Mouse (Mus musculus) embryonic facial prominence, embryonic 13.5 days (tissue): ENCODE data around the gene Faiml. TPM values are rescaled to one million over a fixed set of nuclear protein-coding genes. Genes with fewer than 3 reads are reported as not detected.
A peak's percentile ranks its signal among the peaks of the same experiment; 100 is the strongest.

Experiments
- ATAC-seq: fragments of 200-750 bp; cut with Nextera tagmentation; 2 replicates; pipeline ENCODE4 v1.8.0; 2017; ENCODE audit warnings: low read depth; ENCODE audit not compliant: insufficient number of reproducible peaks, insufficient read depth, low FRiP score, low TSS enrichment
- H3K27ac ChIP-seq: fragments of 300-500 bp; sonication (generic); 2 replicates; pipeline ENCODE4 v1.5.1; 2015; ENCODE audit warnings: moderate library complexity, mild to moderate bottlenecking, inconsistent platforms
- H3K27me3 ChIP-seq: fragments of 300-500 bp; sonication (generic); 2 replicates; pipeline ENCODE4 v1.6.1; 2015; ENCODE audit warnings: mild to moderate bottlenecking, inconsistent platforms
- H3K36me3 ChIP-seq: fragments of 300-500 bp; sonication (generic); 2 replicates; pipeline ENCODE4 v1.6.1; 2015; ENCODE audit warnings: mild to moderate bottlenecking, inconsistent platforms
- H3K4me1 ChIP-seq: fragments of 300-500 bp; sonication (generic); 2 replicates; pipeline ENCODE4 v1.6.1; 2015; ENCODE audit warnings: inconsistent platforms
- H3K4me2 ChIP-seq: fragments of 300-500 bp; sonication (generic); 2 replicates; pipeline ENCODE4 v1.6.1; 2015; ENCODE audit warnings: moderate library complexity, mild to moderate bottlenecking, inconsistent platforms
- H3K4me3 ChIP-seq: fragments of 300-500 bp; sonication (generic); 2 replicates; pipeline ENCODE4 v1.5.1; 2015; ENCODE audit warnings: mild to moderate bottlenecking, inconsistent platforms
- H3K9ac ChIP-seq: fragments of 300-500 bp; sonication (generic); 2 replicates; pipeline ENCODE4 v1.6.1; 2015; ENCODE audit warnings: mild to moderate bottlenecking, inconsistent platforms
- H3K9me3 ChIP-seq: fragments of 300-500 bp; sonication (generic); 2 replicates; pipeline ENCODE4 v1.6.1; 2016; ENCODE audit warnings: inconsistent platforms
- WGBS: fragments of 180-500 bp; shearing (Covaris S2); methylation state at CpG from one replicate; pipeline ENCODE4 v1.1.7; 2015; ENCODE audit warnings: mixed read lengths; 5-methylcytosine and 5-hydroxymethylcytosine counted together
- polyA plus RNA-seq: library from polyadenylated mRNA; unstranded; fragments of >200 nt; fragmentation: Nextera tagmentation; extraction: Ambion mirVana; gene quantifications from 2 replicates; pipeline ENCODE4 v1.2.1, GENCODE M21; 2015

The Faiml gene
- polyA plus RNA-seq, 1 experiment from 2014 or later, result not detected

DNA sequence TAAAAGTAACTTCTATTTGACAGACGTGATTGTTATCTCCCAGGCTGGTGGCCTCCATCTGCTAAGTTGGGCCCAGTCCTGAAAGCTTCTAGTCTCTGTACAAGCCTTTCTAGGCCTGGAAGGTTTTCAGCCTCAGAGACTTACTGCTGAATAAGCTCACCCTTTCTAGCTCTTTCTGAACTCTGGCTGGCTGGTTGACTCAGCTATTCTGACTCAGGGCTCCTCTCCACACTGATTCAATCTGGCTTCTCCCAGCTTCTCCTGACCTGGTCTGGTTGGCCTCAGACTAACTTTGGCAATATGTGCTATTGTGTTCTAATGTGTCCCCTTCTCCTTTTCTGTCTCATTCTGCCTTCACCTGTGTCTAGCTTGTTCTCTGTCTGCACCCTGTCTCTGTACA is 2.2 kb upstream of the Faiml start:
- WGBS, result 58% methylated on average over 1 of the region's 1 CpGs
- H3K27me3 ChIP-seq, result no peaks in the 10 kb centered on the region
- no peak overlapping the region for H3K9ac ChIP-seq

GRCm38 (mm10) chr9:99238276-99238675 is 1.2 kb upstream of the Faiml start:
- H3K4me1 ChIP-seq, result peaks cover 5% of the 10 kb centered on the region
- H3K9ac ChIP-seq, result no peak overlapping the region
- H3K4me2 ChIP-seq, result no peak overlapping the region
- H3K9me3 ChIP-seq, result no peaks in the 10 kb centered on the region
- no peaks in the 10 kb centered on the region for H3K36me3 ChIP-seq
- no peak overlapping the region for H3K4me3 ChIP-seq
- H3K27ac ChIP-seq, result no peak overlapping the region
- no peaks in the 10 kb centered on the region for H3K27me3 ChIP-seq
- 82% methylated on average over 10 of the region's 10 CpGs for WGBS
- no peak for ATAC-seq

More for the DNA sequence above, 2.2 kb upstream of the Faiml start:
- H3K4me2 ChIP-seq, result no peak overlapping the region
- H3K4me1 ChIP-seq, result peaks cover 5% of the 10 kb centered on the region
- H3K36me3 ChIP-seq, result no peaks in the 10 kb centered on the region
- ATAC-seq, result no peak
- no peaks in the 10 kb centered on the region for H3K9me3 ChIP-seq
- no peak overlapping the region for H3K4me3 ChIP-seq
- H3K27ac ChIP-seq, result no peak overlapping the region

DNA sequence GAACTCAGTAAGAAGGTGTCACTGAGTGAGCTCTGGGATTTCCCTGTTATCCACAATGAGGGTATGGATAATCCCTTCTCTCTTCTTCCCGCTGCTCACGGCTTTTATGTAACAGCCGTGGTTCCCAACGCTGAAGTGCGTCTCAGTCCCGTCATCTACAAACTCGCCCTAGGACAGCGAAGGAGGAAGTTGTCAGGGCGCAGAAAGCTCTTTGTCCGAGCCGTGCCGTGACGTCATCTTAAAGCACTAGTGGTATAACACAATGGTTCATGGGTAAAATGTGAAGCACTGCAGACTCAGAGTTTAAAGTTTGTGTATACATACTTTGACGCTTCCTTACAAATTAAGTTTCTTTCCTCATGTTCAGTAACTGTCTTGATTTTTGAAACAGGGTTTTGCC is 7.6 kb downstream of the Faiml start:
- Histone ChIP-seq H3K27me3 (no peaks in the 10 kb centered on the region), H3K36me3 (no peaks in the 10 kb centered on the region), H3K4me3 (no peak overlapping the region), H3K27ac (no peak overlapping the region), H3K9me3 (no peaks in the 10 kb centered on the region), H3K4me2 (no peak overlapping the region), H3K4me1 (no peaks in the 10 kb centered on the region), H3K9ac (no peak overlapping the region)
- 89% methylated on average over 14 of the region's 14 CpGs for WGBS
- ATAC-seq, result no peak

- Histone ChIP-seq H3K36me3 (no peaks in the 10 kb centered on the region), H3K9me3 (no peaks in the 10 kb centered on the region), H3K27me3 (no peaks in the 10 kb centered on the region), H3K27ac (no peak overlapping the region), H3K9ac (no peak overlapping the region), H3K4me3 (no peak overlapping the region), H3K4me1 (no peaks in the 10 kb centered on the region), H3K4me2 (no peak overlapping the region)
- 58% methylated on average over 3 of the region's 3 CpGs for WGBS
- ATAC-seq, result no peak
Observed at GRCm38 (mm10) chr9:99224583-99224982, 12.5 kb downstream of the Faiml start.

GRCm38 (mm10) chr9:99221636-99222035 is 15.4 kb downstream of the Faiml start:
- H3K9ac ChIP-seq, result no peak overlapping the region
- no peaks in the 10 kb centered on the region for H3K4me1 ChIP-seq
- no peaks in the 10 kb centered on the region for H3K9me3 ChIP-seq
- whole genome bisulfite sequencing, result 82% methylated on average over 4 of the region's 4 CpGs
- H3K36me3 ChIP-seq, result no peaks in the 10 kb centered on the region
- H3K4me3 ChIP-seq, result no peak overlapping the region
- H3K27me3 ChIP-seq, result no peaks in the 10 kb centered on the region
- H3K4me2 ChIP-seq, result no peak overlapping the region
- H3K27ac ChIP-seq, result no peak overlapping the region
- ATAC-seq, result no peak

DNA sequence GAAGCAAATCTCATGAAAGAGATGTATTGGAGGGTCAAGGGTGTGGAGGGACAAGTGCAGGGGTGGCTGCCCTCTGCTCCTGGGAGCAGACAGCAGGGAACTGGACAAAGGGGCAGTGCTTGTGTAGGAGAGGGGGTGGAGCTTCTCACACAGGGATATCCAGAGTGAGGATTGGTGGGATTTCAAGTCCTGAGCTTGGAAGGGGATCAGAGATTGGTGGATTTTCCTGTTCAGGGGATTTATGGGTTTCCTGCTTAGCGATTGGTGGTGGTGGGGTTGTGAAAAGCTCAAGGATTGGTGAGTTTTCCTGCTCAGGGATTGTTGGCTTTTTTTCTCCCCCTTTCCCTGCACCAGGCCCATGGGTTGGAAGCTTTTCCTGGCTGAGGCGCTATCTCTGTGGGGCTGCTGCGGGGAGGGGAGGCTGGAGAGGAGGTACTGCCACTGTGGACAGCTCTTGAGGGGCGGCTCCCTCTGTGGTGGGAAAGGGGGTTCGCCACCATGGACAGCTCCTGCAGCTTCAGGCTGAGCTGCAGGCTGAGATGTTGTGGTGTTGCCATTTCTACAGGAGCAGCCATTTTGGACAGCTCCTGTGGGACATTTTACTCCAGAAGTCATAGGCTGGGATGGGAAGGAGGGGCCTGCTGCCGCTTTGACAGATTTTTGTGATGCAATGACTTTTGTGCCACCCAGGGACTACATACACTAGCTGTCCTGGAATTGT is 18.9 kb downstream of the Faiml start:
- Histone ChIP-seq H3K4me3 (no peak overlapping the region), H3K4me1 (no peaks in the 10 kb centered on the region), H3K9ac (no peak overlapping the region), H3K9me3 (no peaks in the 10 kb centered on the region), H3K27me3 (no peaks in the 10 kb centered on the region), H3K36me3 (no peaks in the 10 kb centered on the region), H3K27ac (no peak overlapping the region), H3K4me2 (no peak overlapping the region)
- 0 out of 2 replicates have a peak, but pooled peaks have one; percentile 43 for ATAC-seq
- 19% methylated on average over 6 of the region's 6 CpGs for WGBS

DNA sequence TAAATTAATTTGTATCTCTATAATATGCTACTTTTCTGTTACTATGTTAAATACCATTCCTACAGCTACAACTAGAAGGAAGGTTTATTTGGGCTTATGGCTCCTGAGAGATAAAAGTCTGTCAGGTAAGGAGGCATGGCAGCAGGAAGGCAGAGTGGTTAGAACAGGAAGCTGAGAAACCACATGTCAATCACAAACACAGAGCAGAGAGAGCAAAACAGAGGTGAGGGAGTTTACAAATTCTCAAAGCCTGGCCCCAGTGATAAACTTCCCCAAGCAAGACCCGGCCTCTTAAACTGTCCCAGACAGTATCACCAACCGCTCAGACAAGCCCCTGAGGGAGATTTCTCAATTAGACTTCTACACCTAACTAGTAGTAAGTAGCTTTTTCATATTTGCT is 20.9 kb downstream of the Faiml start:
- H3K4me3 ChIP-seq, result no peak overlapping the region
- H3K36me3 ChIP-seq, result no peaks in the 10 kb centered on the region
- ATAC-seq, result no peak
- H3K27me3 ChIP-seq, result no peaks in the 10 kb centered on the region
- 55% methylated on average over 2 of the region's 2 CpGs for WGBS
- H3K4me1 ChIP-seq, result no peaks in the 10 kb centered on the region
- no peaks in the 10 kb centered on the region for H3K9me3 ChIP-seq
- no peak overlapping the region for H3K4me2 ChIP-seq
- no peak overlapping the region for H3K9ac ChIP-seq
- no peak overlapping the region for H3K27ac ChIP-seq

DNA sequence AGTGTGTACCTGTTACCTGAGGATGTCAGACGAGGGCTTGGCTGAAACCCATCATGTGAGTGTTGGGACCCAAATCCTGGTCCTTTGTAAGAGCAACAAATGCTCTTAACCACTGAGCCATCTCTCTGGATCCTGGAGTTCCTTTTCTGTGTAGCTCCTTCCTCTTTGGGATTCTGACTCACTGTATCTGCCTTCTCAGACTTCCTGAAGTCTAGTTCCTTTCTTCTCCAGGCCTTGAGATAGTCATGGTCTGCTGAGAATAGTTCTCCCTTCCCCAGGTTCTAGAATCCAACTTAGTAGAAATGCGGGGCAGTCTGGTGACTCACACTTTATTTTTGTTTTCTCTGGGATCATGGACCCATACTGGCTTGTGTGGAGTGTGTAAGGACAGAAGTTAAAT is 24.4 kb downstream of the Faiml start:
- Histone ChIP-seq H3K4me1 (no peaks in the 10 kb centered on the region), H3K4me2 (no peak overlapping the region), H3K27me3 (no peaks in the 10 kb centered on the region), H3K36me3 (no peaks in the 10 kb centered on the region), H3K27ac (no peak overlapping the region), H3K9me3 (no peaks in the 10 kb centered on the region), H3K9ac (no peak overlapping the region), H3K4me3 (no peak overlapping the region)
- 78% methylated on average over 2 of the region's 2 CpGs for WGBS
- ATAC-seq, result no peak

DNA sequence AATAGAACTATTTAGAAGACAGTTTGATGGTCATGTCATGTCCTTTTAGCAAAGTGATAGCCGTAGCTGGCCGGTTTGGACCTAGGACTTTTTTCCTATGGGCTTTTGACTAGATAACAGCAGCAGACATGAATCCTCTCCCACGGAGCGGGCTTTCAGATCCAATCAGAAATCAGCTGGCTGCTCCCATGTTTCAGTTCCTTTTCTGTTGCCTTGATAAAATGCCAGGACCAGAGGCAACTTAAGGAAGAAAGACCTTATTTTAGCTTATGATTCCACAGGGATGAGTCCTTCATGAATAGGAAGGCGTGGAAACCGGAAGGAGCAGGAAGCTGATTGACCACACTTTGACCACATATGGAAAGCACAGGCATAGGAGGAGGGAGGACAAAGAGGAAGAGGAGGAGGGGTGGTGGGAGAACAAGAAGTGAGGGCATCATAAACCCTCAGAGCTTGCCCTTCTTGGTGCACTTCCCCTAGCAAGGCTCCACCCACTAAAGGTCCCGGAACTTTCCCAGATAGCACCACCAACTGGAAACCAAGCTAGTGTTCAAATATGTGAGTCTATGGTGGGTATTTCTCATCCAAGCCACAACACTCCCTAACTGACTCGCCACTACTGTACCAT is 53.9 kb downstream of the Faiml start:
- Histone ChIP-seq H3K9ac (no peak overlapping the region), H3K4me2 (no peak overlapping the region), H3K27me3 (no peaks in the 10 kb centered on the region), H3K4me1 (peaks cover 4% of the 10 kb centered on the region; the same call in 1 of the 2 replicates), H3K36me3 (no peaks in the 10 kb centered on the region), H3K9me3 (no peaks in the 10 kb centered on the region), H3K27ac (no peak overlapping the region), H3K4me3 (no peak overlapping the region)
- ATAC-seq, result no peak
- WGBS, result 83% methylated on average over 8 of the region's 8 CpGs

DNA sequence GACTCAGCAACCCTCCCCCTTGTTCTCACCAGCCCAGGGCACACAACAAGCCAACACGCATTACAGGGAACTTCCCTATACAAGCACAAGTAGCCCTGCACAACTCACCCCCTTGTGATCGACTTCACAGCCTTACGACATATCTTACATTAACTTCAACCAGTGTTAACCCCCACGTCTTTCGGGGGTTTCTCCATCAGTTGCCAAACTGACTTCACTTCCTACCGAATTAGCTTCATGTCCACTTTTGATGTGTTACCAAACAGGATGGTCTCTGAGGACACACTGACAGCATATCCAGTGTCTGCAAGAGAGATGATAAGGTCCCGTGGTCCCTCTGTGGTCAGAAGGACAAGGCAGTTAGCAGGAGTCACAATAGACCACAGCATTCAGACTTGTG is 54.9 kb downstream of the Faiml start:
- H3K4me1 ChIP-seq, result peaks cover 4% of the 10 kb centered on the region; the same call in 1 of the 2 replicates
- no peak overlapping the region for H3K27ac ChIP-seq
- no peak overlapping the region for H3K4me3 ChIP-seq
- H3K36me3 ChIP-seq, result no peaks in the 10 kb centered on the region
- WGBS, result 89% methylated on average over 7 of the region's 7 CpGs
- no peak overlapping the region for H3K9ac ChIP-seq
- H3K9me3 ChIP-seq, result no peaks in the 10 kb centered on the region
- ATAC-seq, result no peak
- H3K27me3 ChIP-seq, result no peaks in the 10 kb centered on the region
- H3K4me2 ChIP-seq, result no peak overlapping the region

- Histone ChIP-seq H3K27me3 (no peaks in the 10 kb centered on the region), H3K9ac (no peak overlapping the region), H3K4me2 (no peak overlapping the region), H3K27ac (no peak overlapping the region), H3K4me1 (peaks cover 4% of the 10 kb centered on the region; the same call in 1 of the 2 replicates), H3K9me3 (no peaks in the 10 kb centered on the region), H3K36me3 (no peaks in the 10 kb centered on the region), H3K4me3 (no peak overlapping the region)
- 61% methylated on average over 8 of the region's 8 CpGs for WGBS
- no peak for ATAC-seq
Observed at GRCm38 (mm10) chr9:99180272-99180671, 56.8 kb downstream of the Faiml start.
